Mouse (Mus musculus) gastrocnemius, postnatal 14 days (tissue): ENCODE measurements around the gene Olfr521. TPM values are rescaled to one million over a fixed set of nuclear protein-coding genes. Genes with fewer than 3 reads are reported as not detected.
"Not testable (repeated sequence)": the region's sequence is repeated elsewhere in the genome, so short reads cannot be mapped to it uniquely, and the experiment has no call there.

Experiments
- DNase-seq: peaks from one replicate; pipeline ENCODE4 v3.0.0; 2021; ENCODE audit warnings: mixed read lengths
- intact Hi-C: fragments of 180-260 bp; cut with DNase I; formaldehyde crosslinking; loops from one replicate; pipeline ENCODE4 v1.15.1; 2025; ENCODE audit warnings: low total_unique reads
- total RNA-seq, 2 experiments: library from RNA; stranded (reverse); gene quantifications; 2 replicates each; pipeline ENCODE4 v1.2.3; 2021

Olfr521 gene
- total RNA-seq, 2 experiments from 2014 or later: not detected

DNA sequence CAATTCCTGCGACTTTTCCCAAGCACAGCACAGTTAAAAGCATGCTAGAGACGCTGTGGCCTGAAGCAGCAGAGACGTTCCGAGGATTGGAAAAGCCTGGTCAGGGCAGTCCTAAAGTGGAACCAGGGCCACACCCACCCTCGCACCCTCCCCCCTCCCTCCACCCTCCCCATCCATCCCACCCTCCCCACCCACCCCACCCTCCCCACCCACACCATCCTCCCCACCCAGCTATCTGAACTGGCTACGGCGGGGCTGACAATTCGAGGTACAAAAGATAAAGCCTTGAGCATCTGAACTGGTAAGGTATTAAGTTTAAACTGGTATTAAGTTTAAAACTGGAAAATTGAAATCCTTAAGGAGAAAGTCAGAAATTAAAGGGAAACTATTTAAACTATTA, 40.2 kb downstream of the Olfr521 start:
- intact Hi-C loops: no loop called here
- DNase-seq: no peak

DNA sequence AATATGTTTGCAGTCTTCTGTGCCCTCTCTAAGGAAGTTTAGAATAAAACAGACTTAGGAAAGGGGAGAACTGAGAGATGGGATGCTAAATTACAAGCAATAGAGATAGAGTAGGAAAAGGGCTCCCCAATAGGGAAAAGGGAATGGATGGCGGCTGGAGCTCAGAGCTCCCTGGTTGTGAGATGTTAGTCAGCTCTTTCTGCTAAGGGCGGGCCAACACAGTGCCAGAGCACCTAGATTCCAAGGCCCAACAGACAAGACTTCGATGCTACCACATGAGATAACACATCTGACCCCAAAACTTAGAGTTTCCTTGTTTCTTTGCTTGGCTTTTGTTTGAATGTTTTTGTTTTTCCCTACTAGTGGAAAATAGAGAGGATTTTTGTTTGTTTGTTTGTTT, 40.7 kb downstream of the Olfr521 start:
- DNase-seq, intact Hi-C loops: not testable (repeated sequence)

GRCm38 (mm10) chr7:99805340-99805739, 42.0 kb downstream of the Olfr521 start:
- DNase-seq: no peak
- intact Hi-C loops: no loop called here

- intact Hi-C loops, DNase-seq: not testable (repeated sequence)
Observed at GRCm38 (mm10) chr7:99807043-99807442, 43.7 kb downstream of the Olfr521 start.

DNA sequence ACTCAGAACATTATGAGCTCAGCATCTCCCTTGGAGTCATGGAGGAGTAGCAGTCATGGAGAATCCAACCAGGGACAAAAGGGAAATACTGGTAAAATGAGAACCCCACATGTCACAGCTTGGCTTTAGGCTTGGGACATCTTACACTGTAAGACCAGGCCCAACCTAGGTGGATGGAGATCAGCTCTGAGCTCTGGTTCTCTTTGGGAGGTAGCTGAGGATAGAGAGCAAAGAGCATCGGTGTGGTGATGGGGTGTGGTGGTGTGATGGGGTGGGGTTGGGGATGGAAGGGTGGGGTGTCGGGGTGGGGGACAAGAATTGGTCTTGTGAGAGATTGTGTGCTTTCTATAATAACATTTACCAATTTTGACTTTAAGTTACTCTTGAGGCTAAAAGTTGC, 47.5 kb downstream of the Olfr521 start:
- intact Hi-C loops: loop anchor here (5.0 kb wide), 1 partner anchor 66 kb away; no protein-coding TSS in a partner anchor
- DNase-seq: no peak

DNA sequence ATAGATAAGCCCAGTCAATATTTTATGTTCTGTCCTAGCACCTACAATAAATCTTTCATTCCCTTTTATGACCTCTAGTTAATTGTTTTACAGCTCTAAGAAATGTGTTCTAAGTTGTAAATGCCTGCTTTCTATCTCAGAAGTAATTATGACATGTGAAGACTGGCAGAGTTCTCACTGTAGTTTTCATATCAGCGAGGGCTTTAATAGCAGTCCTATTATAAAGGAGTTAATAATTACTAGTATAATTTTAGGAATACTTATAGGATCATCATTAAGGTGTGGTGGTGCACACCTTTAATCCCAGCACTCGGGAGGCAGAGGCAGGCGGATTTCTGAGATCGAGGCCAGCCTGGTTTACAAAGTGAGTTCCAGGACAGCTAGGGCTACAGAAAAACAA, 48.4 kb downstream of the Olfr521 start:
- intact Hi-C loops: loop anchor here (5.0 kb wide), 1 partner anchor 66 kb away; no protein-coding TSS in a partner anchor
- no peak for DNase-seq

- intact Hi-C loops: loop anchor here (5.0 kb wide), 1 partner anchor 64 kb away; no protein-coding TSS in a partner anchor
- no peak for DNase-seq
Observed at GRCm38 (mm10) chr7:99813394-99813793, 50.1 kb downstream of the Olfr521 start.

GRCm38 (mm10) chr7:99818181-99818725, 54.9 kb downstream of the Olfr521 start:
- intact Hi-C loops, DNase-seq: not testable (repeated sequence)

Other genes with a start within 250 kb of the Olfr521 start
- 10 to 100 TPM; 14.3 to 15.2 TPM for gene Arrb1, start 228.0 kb upstream of the Olfr521 start, total RNA-seq
- 10 to 100 TPM; 38.7 to 43.2 TPM for gene Tpbgl, start 136.4 kb upstream of the Olfr521 start, total RNA-seq
- 1 to 10 TPM; 6.4 to 7.5 TPM for gene Slco2b1, start 52.2 kb upstream of the Olfr521 start, total RNA-seq
- under 1 TPM in 1 of 2 experiments, not detected in 1; 0.31 TPM for gene Olfr520, start 33.2 kb upstream of the Olfr521 start, total RNA-seq
- 1 to 10 TPM; 2.9 to 3.3 TPM for gene Neu3, start 64.9 kb downstream of the Olfr521 start, total RNA-seq
- gene Xrra1, start 95.6 kb downstream of the Olfr521 start, total RNA-seq: 1 to 10 TPM in 1 of 2 experiments, under 1 TPM in 1; 0.47 to 1.4 TPM
- gene Spcs2, start 100.0 kb downstream of the Olfr521 start, total RNA-seq: 10 to 100 TPM; 45.4 to 58.1 TPM
- 1 to 10 TPM; 6.4 to 7.4 TPM for gene Rnf169, start 216.9 kb downstream of the Olfr521 start, total RNA-seq
- gene Chrdl2, start 242.7 kb downstream of the Olfr521 start, total RNA-seq: 1 to 10 TPM; 1.5 to 3.0 TPM